Mouse (Mus musculus) limb, embryonic 14.5 days (tissue): ENCODE data around the gene Limk2. TPM values are rescaled to one million over a fixed set of nuclear protein-coding genes. Genes with fewer than 3 reads are reported as not detected.

Source experiments
- ATAC-seq: fragments of 200-750 bp; cut with Nextera tagmentation; 2 replicates; pipeline ENCODE4 v1.8.0; 2017; ENCODE audit warnings: low read depth, moderate number of reproducible peaks, moderate TSS enrichment; ENCODE audit not compliant: low FRiP score
- DNase-seq: peaks from one replicate; pipeline ENCODE4 v3.0.0-alpha.2; 2015; ENCODE audit warnings: low spot score
- H3K27ac ChIP-seq: fragments of 300-500 bp; sonication (generic); replicated peaks from 2 replicates; pipeline ENCODE4 v1.5.1; 2014; ENCODE audit warnings: low read depth, mild to moderate bottlenecking, low read length, moderate library complexity, mixed read lengths
- H3K27me3 ChIP-seq: fragments of 300-500 bp; sonication (generic); 2 replicates; pipeline ENCODE4 v1.6.1; 2014; ENCODE audit warnings: low read length, mixed read lengths; ENCODE audit not compliant: control insufficient read depth, insufficient read depth
- H3K36me3 ChIP-seq: fragments of 300-500 bp; sonication (generic); 2 replicates; pipeline ENCODE4 v1.6.1; 2014; ENCODE audit warnings: mild to moderate bottlenecking, low read length, moderate library complexity, mixed read lengths; ENCODE audit not compliant: control insufficient read depth, insufficient read depth
- H3K4me1 ChIP-seq: fragments of 300-500 bp; sonication (generic); 2 replicates; pipeline ENCODE4 v1.6.1; 2014; ENCODE audit warnings: antibody characterized with exemption, low read length, mixed read lengths; ENCODE audit not compliant: control insufficient read depth, insufficient read depth
- H3K4me2 ChIP-seq: fragments of 300-500 bp; sonication (generic); replicated peaks from 2 replicates; pipeline ENCODE4 v1.6.1; 2014; ENCODE audit warnings: low read depth, mild to moderate bottlenecking, low read length, moderate library complexity; ENCODE audit not compliant: severe bottlenecking
- H3K4me3 ChIP-seq: fragments of 300-500 bp; sonication (generic); replicated peaks from 2 replicates; pipeline ENCODE4 v1.5.1; 2014; ENCODE audit warnings: low read length
- H3K9ac ChIP-seq: fragments of 300-500 bp; sonication (generic); 2 replicates; pipeline ENCODE4 v1.6.1; 2014; ENCODE audit warnings: mild to moderate bottlenecking, low read depth, low read length, moderate library complexity; ENCODE audit not compliant: severe bottlenecking
- H3K9me3 ChIP-seq: fragments of 300-500 bp; sonication (generic); 2 replicates; pipeline ENCODE4 v1.6.1; 2016; ENCODE audit warnings: low read length; ENCODE audit not compliant: control insufficient read depth
- POLR2A ChIP-seq: fragments of 200-500 bp; IDR thresholded peaks from 2 replicates; pipeline ENCODE4 v1.8.0; 2012; ENCODE audit warnings: inconsistent platforms, mild to moderate bottlenecking, moderate library complexity, borderline replicate concordance; ENCODE audit not compliant: insufficient read depth, insufficient read length; ENCODE audit errors: extremely low read depth
- WGBS: fragments of 180-500 bp; shearing (Covaris S2); extraction: QIAGEN DNeasy Blood & Tissue Kit; methylation state at CpG from one replicate; pipeline ENCODE4 v1.1.7; 2014; 5-methylcytosine and 5-hydroxymethylcytosine counted together
- polyA plus RNA-seq, 2 experiments: library from polyadenylated mRNA; depleted of rRNA in 1 of 2; stranded (reverse) in 1 of 2; unstranded in 1 of 2; fragments of >200 nt; fragmentation: Nextera tagmentation in 1 of 2; extraction: Ambion mirVana in 1 of 2; gene quantifications; 2 replicates each; pipeline versions ENCODE4 v1.2.1 to v1.2.3; 2012 to 2014

Limk2 gene
- polyA plus RNA-seq, 2 experiments = 91.1 to 93.5 TPM

DNA sequence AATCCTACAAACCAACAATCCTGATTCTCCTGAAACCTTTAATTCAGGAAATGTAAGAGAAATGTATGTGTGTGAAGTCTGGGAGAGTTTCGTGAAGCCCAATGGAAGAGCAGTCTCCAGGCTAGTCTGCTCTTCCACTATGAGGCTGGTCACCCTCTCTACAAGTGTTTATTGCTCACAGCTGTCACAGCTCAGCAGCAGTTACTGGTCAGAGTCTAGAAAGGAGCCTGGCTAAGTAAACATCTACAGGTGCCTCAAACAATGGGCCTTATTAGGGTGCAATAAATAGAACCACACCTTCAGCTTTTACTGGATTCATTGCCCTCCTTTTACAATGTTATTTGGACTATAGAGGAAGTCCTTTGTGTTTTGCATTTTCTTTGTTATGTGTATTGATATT lies 10.7 kb downstream of the Limk2 start:
- 47% methylated on average over 1 of the region's 1 CpGs for WGBS
- no peak overlapping the region for H3K27ac ChIP-seq
- no peaks in the 10 kb centered on the region for H3K9me3 ChIP-seq
- peaks cover 3% of the 10 kb centered on the region for H3K36me3 ChIP-seq
- ATAC-seq (no peak), DNase-seq (no peak)
- peaks cover 5% of the 10 kb centered on the region for H3K4me1 ChIP-seq
- no peak overlapping the region for H3K4me3 ChIP-seq
- TF ChIP-seq POLR2A = no peak
- H3K9ac ChIP-seq = no peak overlapping the region
- no peaks in the 10 kb centered on the region for H3K27me3 ChIP-seq
- H3K4me2 ChIP-seq = no peak overlapping the region

GRCm38 (mm10) chr11:3396562-3396961 lies 12.4 kb downstream of the Limk2 start:
- Histone ChIP-seq H3K36me3 (peaks cover 3% of the 10 kb centered on the region), H3K9ac (no peak overlapping the region), H3K27ac (no peak overlapping the region), H3K4me1 (peaks cover 12% of the 10 kb centered on the region), H3K4me2 (no peak overlapping the region), H3K4me3 (no peak overlapping the region), H3K9me3 (no peaks in the 10 kb centered on the region), H3K27me3 (no peaks in the 10 kb centered on the region)
- no peak for ATAC-seq
- TF ChIP-seq POLR2A = no peak
- DNase-seq = no peak
- 81% methylated on average over 8 of the region's 8 CpGs for WGBS

- WGBS = 84% methylated on average over 3 of the region's 3 CpGs
- H3K4me3 ChIP-seq = no peak overlapping the region
- no peak overlapping the region for H3K9ac ChIP-seq
- no peaks in the 10 kb centered on the region for H3K9me3 ChIP-seq
- ATAC-seq = no peak
- H3K4me1 ChIP-seq = peaks cover 12% of the 10 kb centered on the region
- TF ChIP-seq POLR2A = no peak
- peaks cover 3% of the 10 kb centered on the region for H3K36me3 ChIP-seq
- H3K27ac ChIP-seq = no peak overlapping the region
- no peak for DNase-seq
- H3K27me3 ChIP-seq = no peaks in the 10 kb centered on the region
- no peak overlapping the region for H3K4me2 ChIP-seq
Measured at GRCm38 (mm10) chr11:3396091-3396490, 12.9 kb downstream of the Limk2 start.

GRCm38 (mm10) chr11:3394520-3394919 lies 14.5 kb downstream of the Limk2 start:
- Histone ChIP-seq H3K4me3 (no peak overlapping the region), H3K27ac (0 out of 2 replicates have a peak overlapping the region, but pooled peaks have one; percentile 38), H3K4me1 (peaks cover 12% of the 10 kb centered on the region), H3K36me3 (peaks cover 3% of the 10 kb centered on the region), H3K9me3 (no peaks in the 10 kb centered on the region), H3K9ac (no peak overlapping the region), H3K4me2 (no peak overlapping the region), H3K27me3 (no peaks in the 10 kb centered on the region)
- TF ChIP-seq POLR2A = no peak
- 73% methylated on average over 5 of the region's 5 CpGs for WGBS
- ATAC-seq (no peak), DNase-seq (no peak)

- DNase-seq (peak; percentile 16), ATAC-seq (no peak)
- no peaks in the 10 kb centered on the region for H3K27me3 ChIP-seq
- H3K4me1 ChIP-seq = peaks cover 12% of the 10 kb centered on the region
- H3K36me3 ChIP-seq = peaks cover 3% of the 10 kb centered on the region
- no peak overlapping the region for H3K4me3 ChIP-seq
- TF ChIP-seq POLR2A = no peak
- WGBS = 66% methylated on average over 8 of the region's 8 CpGs
- H3K9me3 ChIP-seq = no peaks in the 10 kb centered on the region
- H3K9ac ChIP-seq = 0 out of 2 replicates have a peak overlapping the region, but pooled peaks have one; percentile 21
- H3K4me2 ChIP-seq = no peak overlapping the region
- peak overlapping the region; percentile 62 for H3K27ac ChIP-seq
Measured at GRCm38 (mm10) chr11:3392526-3392925, 16.5 kb downstream of the Limk2 start.

- WGBS = 81% methylated on average over 5 of the region's 5 CpGs
- Histone ChIP-seq H3K27me3 (no peaks in the 10 kb centered on the region), H3K4me2 (no peak overlapping the region), H3K9me3 (no peaks in the 10 kb centered on the region), H3K4me1 (peaks cover 12% of the 10 kb centered on the region), H3K36me3 (peaks cover 3% of the 10 kb centered on the region), H3K27ac (no peak overlapping the region), H3K9ac (no peak overlapping the region), H3K4me3 (no peak overlapping the region)
- TF ChIP-seq POLR2A = no peak
- DNase-seq = no peak
- no peak for ATAC-seq
Measured at GRCm38 (mm10) chr11:3390789-3391188, 18.2 kb downstream of the Limk2 start.
